Mouse (Mus musculus) lung, postnatal 0 days (tissue): ENCODE results near the gene Grap2. TPM values are rescaled to one million over a fixed set of nuclear protein-coding genes. Genes with fewer than 3 reads are reported as not detected.

ENCODE experiments used
- ATAC-seq: fragments of 200-750 bp; cut with Nextera tagmentation; 2 replicates; pipeline ENCODE4 v1.8.0; 2017; ENCODE audit warnings: moderate library complexity
- DNase-seq: peaks from one replicate; pipeline ENCODE4 v3.0.0-alpha.2; 2016; ENCODE audit warnings: low spot score
- H3K27ac ChIP-seq: fragments of 300-500 bp; sonication (generic); 2 replicates; pipeline ENCODE4 v1.5.1; 2014; ENCODE audit warnings: antibody characterized with exemption, mild to moderate bottlenecking, low read length, mixed read lengths
- H3K27me3 ChIP-seq: fragments of 300-500 bp; sonication (generic); replicated peaks from 2 replicates; pipeline ENCODE4 v1.6.1; 2014; ENCODE audit warnings: low read length, mixed read lengths; ENCODE audit not compliant: insufficient read depth
- H3K36me3 ChIP-seq: fragments of 300-500 bp; sonication (generic); 2 replicates; pipeline ENCODE4 v1.6.1; 2014; ENCODE audit warnings: low read length, mixed read lengths; ENCODE audit not compliant: insufficient read depth
- H3K4me1 ChIP-seq: fragments of 300-500 bp; sonication (generic); 2 replicates; pipeline ENCODE4 v1.6.1; 2014; ENCODE audit warnings: antibody characterized with exemption, low read depth, low read length, mixed read lengths; ENCODE audit not compliant: insufficient read depth
- H3K4me2 ChIP-seq: fragments of 300-500 bp; sonication (generic); replicated peaks from 2 replicates; pipeline ENCODE4 v1.6.1; 2014; ENCODE audit warnings: low read depth, mild to moderate bottlenecking, low read length, moderate library complexity, mixed read lengths
- H3K4me3 ChIP-seq: fragments of 300-500 bp; sonication (generic); 2 replicates; pipeline ENCODE4 v1.5.1; 2014; ENCODE audit warnings: low read depth, low read length
- H3K9ac ChIP-seq: fragments of 300-500 bp; sonication (generic); replicated peaks from 2 replicates; pipeline ENCODE4 v1.6.1; 2014; ENCODE audit warnings: low read depth, mild to moderate bottlenecking
- H3K9me3 ChIP-seq: fragments of 300-500 bp; sonication (generic); 2 replicates; pipeline ENCODE4 v1.6.1; 2016; ENCODE audit warnings: low read length, mixed read lengths
- CTCF ChIP-seq: IDR thresholded peaks from 2 replicates; pipeline ENCODE4 v1.5.1; 2016; ENCODE audit warnings: antibody characterized with exemption, mild to moderate bottlenecking
- EP300 ChIP-seq: IDR thresholded peaks from 2 replicates; pipeline ENCODE4 v1.6.1; 2016; ENCODE audit warnings: antibody characterized with exemption, mild to moderate bottlenecking, control low read depth
- WGBS: fragments of 180-500 bp; shearing (Covaris S2); extraction: QIAGEN DNeasy Blood & Tissue Kit; methylation state at CpG from one replicate; pipeline ENCODE4 v1.1.7; 2014; 5-methylcytosine and 5-hydroxymethylcytosine counted together
- polyA plus RNA-seq: library from polyadenylated mRNA; unstranded; fragments of >200 nt; fragmentation: Nextera tagmentation; extraction: Ambion mirVana; gene quantifications from 2 replicates; pipeline ENCODE4 v1.2.1, GENCODE M21; 2015

The Grap2 gene
- 1.9 and 2.2 TPM in 2 replicates for polyA plus RNA-seq

- ATAC-seq (no peak), DNase-seq (no peak)
- TF ChIP-seq EP300 (no peak), CTCF (no peak)
- H3K4me2 ChIP-seq = no peak within 1 kb of the TSS
- H3K27me3 ChIP-seq = 0 out of 2 replicates have a peak, but pooled peaks cover 3% of the 10 kb centered on the region
- H3K4me1 ChIP-seq = no peaks in the 10 kb centered on the region
- H3K9ac ChIP-seq = no peak within 1 kb of the TSS
- H3K36me3 ChIP-seq = no peaks in the 10 kb centered on the region
- no peaks in the 10 kb centered on the region for H3K9me3 ChIP-seq
- no peak within 1 kb of the TSS for H3K4me3 ChIP-seq
- 54% methylated on average over 12 of the region's 12 CpGs for WGBS
- H3K27ac ChIP-seq = no peak within 1 kb of the TSS
These were observed at the start of gene Grap2 for GRCm38 (mm10) chr15:80572291-80572690. Gene Grap2 (plus strand): TSS chr15:80572594.

GRCm38 (mm10) chr15:80529955-80530869, 42.2 kb upstream of the Grap2 start:
- WGBS = 55% methylated on average over 20 of the region's 20 CpGs
- Histone ChIP-seq H3K27me3 (no peaks in the 10 kb centered on the region), H3K4me2 (no peak overlapping the region), H3K36me3 (no peaks in the 10 kb centered on the region), H3K9ac (no peak overlapping the region), H3K9me3 (no peaks in the 10 kb centered on the region), H3K4me1 (no peaks in the 10 kb centered on the region), H3K27ac (no peak overlapping the region), H3K4me3 (no peak overlapping the region)
- no peak for DNase-seq
- ATAC-seq = no peak
- no peak for TF ChIP-seq CTCF
- TF ChIP-seq EP300 = no peak

GRCm38 (mm10) chr15:80531026-80531425, 41.4 kb upstream of the Grap2 start:
- no peak for TF ChIP-seq CTCF
- TF ChIP-seq EP300 = no peak
- DNase-seq (no peak), ATAC-seq (no peak)
- Histone ChIP-seq H3K27me3 (no peaks in the 10 kb centered on the region), H3K9ac (no peak overlapping the region), H3K4me3 (no peak overlapping the region), H3K27ac (no peak overlapping the region), H3K4me1 (no peaks in the 10 kb centered on the region), H3K4me2 (no peak overlapping the region), H3K9me3 (no peaks in the 10 kb centered on the region), H3K36me3 (no peaks in the 10 kb centered on the region)
- WGBS = 54% methylated on average over 9 of the region's 9 CpGs

- Histone ChIP-seq H3K36me3 (no peaks in the 10 kb centered on the region), H3K27ac (no peak overlapping the region), H3K9me3 (no peaks in the 10 kb centered on the region), H3K4me1 (no peaks in the 10 kb centered on the region), H3K27me3 (no peaks in the 10 kb centered on the region), H3K4me2 (no peak overlapping the region), H3K9ac (no peak overlapping the region), H3K4me3 (no peak overlapping the region)
- TF ChIP-seq CTCF (no peak), EP300 (no peak)
- 74% methylated on average over 8 of the region's 8 CpGs for whole genome bisulfite sequencing
- no peak for ATAC-seq
- no peak for DNase-seq
These were observed 39.9 kb upstream of the Grap2 start for GRCm38 (mm10) chr15:80532281-80533072.

GRCm38 (mm10) chr15:80533274-80533673, 39.1 kb upstream of the Grap2 start:
- Histone ChIP-seq H3K9ac (no peak overlapping the region), H3K27me3 (no peaks in the 10 kb centered on the region), H3K4me2 (no peak overlapping the region), H3K4me3 (no peak overlapping the region), H3K9me3 (no peaks in the 10 kb centered on the region), H3K36me3 (no peaks in the 10 kb centered on the region), H3K27ac (no peak overlapping the region), H3K4me1 (no peaks in the 10 kb centered on the region)
- ATAC-seq (no peak), DNase-seq (no peak)
- WGBS = 60% methylated on average over 6 of the region's 6 CpGs
- no peak for TF ChIP-seq CTCF
- no peak for TF ChIP-seq EP300

GRCm38 (mm10) chr15:80536051-80536450, 36.3 kb upstream of the Grap2 start:
- H3K4me1 ChIP-seq = no peaks in the 10 kb centered on the region
- no peak overlapping the region for H3K4me3 ChIP-seq
- no peak overlapping the region for H3K27ac ChIP-seq
- 70% methylated on average over 2 of the region's 2 CpGs for WGBS
- ATAC-seq (no peak), DNase-seq (no peak)
- H3K27me3 ChIP-seq = no peaks in the 10 kb centered on the region
- H3K36me3 ChIP-seq = no peaks in the 10 kb centered on the region
- no peak overlapping the region for H3K4me2 ChIP-seq
- no peak for TF ChIP-seq EP300
- no peak for TF ChIP-seq CTCF
- H3K9me3 ChIP-seq = no peaks in the 10 kb centered on the region
- no peak overlapping the region for H3K9ac ChIP-seq
